Mouse (Mus musculus) midbrain, embryonic 10.5 days (tissue): Measurements from ENCODE around the gene Myo16. TPM values are rescaled to one million over a fixed set of nuclear protein-coding genes. Genes with fewer than 3 reads are reported as not detected.

Source experiments
- DNase-seq: peaks from one replicate; pipeline ENCODE4 v3.0.0-alpha.2; 2017; ENCODE audit warnings: low spot score
- H3K27ac ChIP-seq: fragments of 300-500 bp; sonication (generic); replicated peaks from 2 replicates; pipeline ENCODE4 v1.5.1; 2016; ENCODE audit warnings: mild to moderate bottlenecking
- H3K27me3 ChIP-seq: fragments of 300-500 bp; sonication (generic); 2 replicates; pipeline ENCODE4 v1.6.1; 2016; ENCODE audit warnings: low read depth, mild to moderate bottlenecking; ENCODE audit not compliant: poor library complexity, severe bottlenecking
- H3K36me3 ChIP-seq: fragments of 300-500 bp; sonication (generic); 2 replicates; pipeline ENCODE4 v1.6.1; 2016; ENCODE audit warnings: mild to moderate bottlenecking, moderate library complexity
- H3K4me1 ChIP-seq: fragments of 300-500 bp; sonication (generic); 2 replicates; pipeline ENCODE4 v1.6.1; 2016
- H3K4me3 ChIP-seq: fragments of 300-500 bp; sonication (generic); 2 replicates; pipeline ENCODE4 v1.5.1; 2016; ENCODE audit warnings: mild to moderate bottlenecking, moderate library complexity
- H3K9me3 ChIP-seq: fragments of 300-500 bp; sonication (generic); replicated peaks from 2 replicates; pipeline ENCODE4 v1.6.1; 2016; ENCODE audit warnings: mild to moderate bottlenecking
- WGBS: fragments of 180-500 bp; shearing (Covaris S2); methylation state at CpG from one replicate; pipeline ENCODE4 v1.1.7; 2016; 5-methylcytosine and 5-hydroxymethylcytosine counted together
- polyA plus RNA-seq: library from polyadenylated mRNA; unstranded; fragments of >200 nt; fragmentation: Nextera tagmentation; extraction: Ambion mirVana; gene quantifications from 2 replicates; pipeline ENCODE4 v1.2.1, GENCODE M21; 2016

The Myo16 gene
- polyA plus RNA-seq, 1 experiment from 2014 or later: 2.5 TPM

- no peaks in the 10 kb centered on the region for H3K27me3 ChIP-seq
- peak; percentile 61 for DNase-seq
- no peaks in the 10 kb centered on the region for H3K36me3 ChIP-seq
- no peaks in the 10 kb centered on the region for H3K4me1 ChIP-seq
- H3K4me3 ChIP-seq: no peak overlapping the region
- H3K27ac ChIP-seq: no peak overlapping the region
- H3K9me3 ChIP-seq: no peaks in the 10 kb centered on the region
- 42% methylated on average over 8 of the region's 8 CpGs for WGBS
These were observed 251.8 kb downstream of the Myo16 start for GRCm38 (mm10) chr8:10405469-10405868.

GRCm38 (mm10) chr8:10409043-10409442 lies 255.3 kb downstream of the Myo16 start:
- no peaks in the 10 kb centered on the region for H3K4me1 ChIP-seq
- no peak overlapping the region for H3K4me3 ChIP-seq
- no peak overlapping the region for H3K27ac ChIP-seq
- no peaks in the 10 kb centered on the region for H3K27me3 ChIP-seq
- no peak for DNase-seq
- 88% methylated on average over 9 of the region's 9 CpGs for WGBS
- no peaks in the 10 kb centered on the region for H3K9me3 ChIP-seq
- no peaks in the 10 kb centered on the region for H3K36me3 ChIP-seq

GRCm38 (mm10) chr8:10411511-10411910 lies 257.8 kb downstream of the Myo16 start:
- Histone ChIP-seq H3K36me3 (no peaks in the 10 kb centered on the region), H3K27ac (no peak overlapping the region), H3K27me3 (no peaks in the 10 kb centered on the region), H3K4me1 (peaks cover 4% of the 10 kb centered on the region; the same call in 1 of the 2 replicates), H3K4me3 (no peak overlapping the region), H3K9me3 (no peaks in the 10 kb centered on the region)
- no peak for DNase-seq
- 88% methylated on average over 4 of the region's 4 CpGs for WGBS

- WGBS: 90% methylated on average over 8 of the region's 8 CpGs
These were observed 260.2 kb downstream of the Myo16 start for GRCm38 (mm10) chr8:10413881-10414280.

GRCm38 (mm10) chr8:10414684-10415212 lies 261.0 kb downstream of the Myo16 start:
- Histone ChIP-seq H3K9me3 (no peaks in the 10 kb centered on the region), H3K36me3 (no peaks in the 10 kb centered on the region), H3K27ac (no peak overlapping the region), H3K27me3 (no peaks in the 10 kb centered on the region), H3K4me3 (no peak overlapping the region), H3K4me1 (peaks cover 14% of the 10 kb centered on the region)
- peak; percentile 74 for DNase-seq
- whole genome bisulfite sequencing: 26% methylated on average over 6 of the region's 6 CpGs

More at GRCm38 (mm10) chr8:10413881-10414280, 260.2 kb downstream of the Myo16 start:
- no peak overlapping the region for H3K4me3 ChIP-seq
- H3K4me1 ChIP-seq: peaks cover 6% of the 10 kb centered on the region
- no peaks in the 10 kb centered on the region for H3K9me3 ChIP-seq
- no peaks in the 10 kb centered on the region for H3K27me3 ChIP-seq
- no peak overlapping the region for H3K27ac ChIP-seq
- H3K36me3 ChIP-seq: no peaks in the 10 kb centered on the region
- no peak for DNase-seq

- no peak for DNase-seq
- H3K9me3 ChIP-seq: no peaks in the 10 kb centered on the region
- WGBS: 31% methylated on average over 7 of the region's 7 CpGs
- H3K36me3 ChIP-seq: no peaks in the 10 kb centered on the region
- no peak overlapping the region for H3K4me3 ChIP-seq
- H3K27ac ChIP-seq: no peak overlapping the region
- H3K27me3 ChIP-seq: no peaks in the 10 kb centered on the region
- peaks cover 16% of the 10 kb centered on the region for H3K4me1 ChIP-seq
These were observed 261.6 kb downstream of the Myo16 start for GRCm38 (mm10) chr8:10415288-10415687.

GRCm38 (mm10) chr8:10415885-10416284 lies 262.2 kb downstream of the Myo16 start:
- peaks cover 16% of the 10 kb centered on the region for H3K4me1 ChIP-seq
- H3K4me3 ChIP-seq: no peak overlapping the region
- no peaks in the 10 kb centered on the region for H3K27me3 ChIP-seq
- DNase-seq: no peak
- H3K36me3 ChIP-seq: 0 out of 2 replicates have a peak, but pooled peaks cover 2% of the 10 kb centered on the region
- no peaks in the 10 kb centered on the region for H3K9me3 ChIP-seq
- no peak overlapping the region for H3K27ac ChIP-seq
- WGBS: 85% methylated on average over 9 of the region's 9 CpGs

GRCm38 (mm10) chr8:10416806-10417205 lies 263.1 kb downstream of the Myo16 start:
- Histone ChIP-seq H3K27me3 (no peaks in the 10 kb centered on the region), H3K4me3 (no peak overlapping the region), H3K4me1 (peaks cover 16% of the 10 kb centered on the region), H3K36me3 (0 out of 2 replicates have a peak, but pooled peaks cover 2% of the 10 kb centered on the region), H3K9me3 (no peaks in the 10 kb centered on the region), H3K27ac (no peak overlapping the region)
- no peak for DNase-seq
- 86% methylated on average over 12 of the region's 12 CpGs for WGBS

- Histone ChIP-seq H3K27me3 (no peaks in the 10 kb centered on the region), H3K4me3 (no peak overlapping the region), H3K4me1 (peaks cover 16% of the 10 kb centered on the region), H3K36me3 (0 out of 2 replicates have a peak, but pooled peaks cover 2% of the 10 kb centered on the region), H3K27ac (no peak overlapping the region), H3K9me3 (no peaks in the 10 kb centered on the region)
- WGBS: 92% methylated on average over 6 of the region's 6 CpGs
- no peak for DNase-seq
These were observed 263.6 kb downstream of the Myo16 start for GRCm38 (mm10) chr8:10417281-10417680.

- 93% methylated on average over 8 of the region's 8 CpGs for WGBS
- Histone ChIP-seq H3K27ac (no peak overlapping the region), H3K4me1 (peaks cover 16% of the 10 kb centered on the region), H3K36me3 (0 out of 2 replicates have a peak, but pooled peaks cover 2% of the 10 kb centered on the region), H3K4me3 (no peak overlapping the region), H3K27me3 (no peaks in the 10 kb centered on the region), H3K9me3 (no peaks in the 10 kb centered on the region)
- no peak for DNase-seq
These were observed 264.3 kb downstream of the Myo16 start for GRCm38 (mm10) chr8:10418013-10418412.

- no peak for DNase-seq
- Histone ChIP-seq H3K4me3 (no peak overlapping the region), H3K36me3 (0 out of 2 replicates have a peak, but pooled peaks cover 2% of the 10 kb centered on the region), H3K27ac (no peak overlapping the region), H3K4me1 (peaks cover 16% of the 10 kb centered on the region), H3K27me3 (no peaks in the 10 kb centered on the region), H3K9me3 (no peaks in the 10 kb centered on the region)
- WGBS: 73% methylated on average over 7 of the region's 7 CpGs
These were observed 265.3 kb downstream of the Myo16 start for GRCm38 (mm10) chr8:10418971-10419370.

GRCm38 (mm10) chr8:10419726-10420125 lies 266.0 kb downstream of the Myo16 start:
- H3K36me3 ChIP-seq: 0 out of 2 replicates have a peak, but pooled peaks cover 2% of the 10 kb centered on the region
- no peak for DNase-seq
- H3K27ac ChIP-seq: no peak overlapping the region
- H3K4me3 ChIP-seq: no peak overlapping the region
- H3K4me1 ChIP-seq: peaks cover 16% of the 10 kb centered on the region
- H3K9me3 ChIP-seq: no peaks in the 10 kb centered on the region
- no peaks in the 10 kb centered on the region for H3K27me3 ChIP-seq
- WGBS: 79% methylated on average over 4 of the region's 4 CpGs

GRCm38 (mm10) chr8:10420551-10420950 lies 266.8 kb downstream of the Myo16 start:
- H3K4me3 ChIP-seq: no peak overlapping the region
- no peaks in the 10 kb centered on the region for H3K9me3 ChIP-seq
- DNase-seq: no peak
- no peaks in the 10 kb centered on the region for H3K27me3 ChIP-seq
- 0 out of 2 replicates have a peak, but pooled peaks cover 2% of the 10 kb centered on the region for H3K36me3 ChIP-seq
- peaks cover 12% of the 10 kb centered on the region for H3K4me1 ChIP-seq
- 81% methylated on average over 6 of the region's 6 CpGs for WGBS
- H3K27ac ChIP-seq: no peak overlapping the region
